In the genomic region with DNA sequence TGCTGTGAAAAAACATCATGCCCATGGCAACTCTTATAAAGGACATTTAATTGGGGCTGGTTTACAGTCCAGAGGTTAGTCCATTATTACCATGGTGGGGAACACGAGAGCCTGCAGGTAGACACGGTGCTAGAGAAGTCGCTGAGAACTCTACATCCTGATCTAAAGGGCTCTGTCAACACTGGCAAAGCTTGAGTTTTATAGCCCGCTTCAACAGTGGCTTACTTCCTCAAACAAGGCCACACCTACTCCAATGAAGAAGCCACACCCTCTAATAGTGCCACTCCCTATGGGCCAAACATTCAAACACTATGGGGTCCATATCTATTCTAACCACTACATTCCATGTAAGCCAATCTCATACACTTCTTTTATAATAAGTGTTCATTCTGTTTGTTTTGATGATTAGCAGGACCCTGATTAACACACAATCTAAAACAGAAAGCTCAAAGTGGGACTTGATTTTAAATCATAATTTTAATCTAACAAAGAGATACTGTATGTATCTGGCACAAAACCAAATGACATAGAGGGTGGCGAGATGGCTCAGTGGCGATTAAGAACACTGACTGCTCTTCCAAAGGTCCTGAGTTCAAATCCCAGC, we compare ENCODE assay signal across 17 mouse cellular contexts.
A peak's percentile ranks its signal among the peaks of the same experiment; 100 is the strongest.
DNase-seq lines count a peak whose midpoint lies in the region; ATAC-seq and TF ChIP-seq lines count a peak whose summit lies in the region.
"Had no signal": no experiment of that assay in that cellular context is flagged by ENCODE, and none has a peak within 500 bp of the region (broad histone marks: within the 10 kb centered on the region; RNA-seq: fewer than 3 reads in every experiment).

No protein-coding gene starts in this region.

- H3K9me3 ChIP-seq in liver, embryonic 15.5 days (replicated peaks), result no peaks in the 10 kb centered on the region
- H3K9me3 ChIP-seq in stomach, postnatal 0 days (ENCODE audit: control insufficient read depth, low read length), result no peaks in the 10 kb centered on the region
- H3K9me3 ChIP-seq: forebrain, embryonic 15.5 days; heart, embryonic 12.5 days; limb, embryonic 13.5 days; megakaryocyte, embryonic 14.5 days; neural tube, embryonic 15.5 days had no signal

- H3K4me2 ChIP-seq in liver, embryonic 15.5 days, result peak overlapping the region; percentile 40; the same call in 1 of the 2 replicates
- H3K4me2 ChIP-seq in stomach, postnatal 0 days (replicated peaks; ENCODE audit: low read depth), result no peak overlapping the region
- H3K4me2 ChIP-seq: forebrain, embryonic 15.5 days; heart, embryonic 12.5 days; limb, embryonic 13.5 days; neural tube, embryonic 15.5 days had no signal

- no peaks in the 10 kb centered on the region for H3K27me3 ChIP-seq in spleen, adult 2 months (ENCODE audit: control insufficient read depth, insufficient read depth, low read length)
- 0 out of 2 replicates have a peak, but pooled peaks cover 2% of the 10 kb centered on the region for H3K27me3 ChIP-seq in liver, embryonic 15.5 days
- no peaks in the 10 kb centered on the region for H3K27me3 ChIP-seq in stomach, postnatal 0 days (ENCODE audit: control insufficient read depth, insufficient read depth, low read length)
- no peaks in the 10 kb centered on the region for H3K27me3 ChIP-seq in kidney, adult 2 months (replicated peaks; ENCODE audit: control insufficient read depth, insufficient read depth, low read length)
- H3K27me3 ChIP-seq: forebrain, embryonic 15.5 days; heart, embryonic 12.5 days; limb, embryonic 13.5 days; megakaryocyte, embryonic 14.5 days; neural tube, embryonic 15.5 days had no signal

- ATAC-seq in common myeloid progenitor, adult 5-6 weeks (replicated peaks; ENCODE audit: low read depth, poor library complexity, severe bottlenecking), result peak; percentile 20
- no peak for ATAC-seq in liver, embryonic 15.5 days (ENCODE audit: insufficient read depth)
- ATAC-seq in stomach, postnatal 0 days (ENCODE audit: low FRiP score, low TSS enrichment), result no peak
- ATAC-seq: forebrain, embryonic 15.5 days; inflammation-experienced regulatory T-cells, adult 6 months had no signal

- H3K27ac ChIP-seq in spleen, adult 2 months (ENCODE audit: insufficient read depth, low read length), result peak overlapping the region; percentile 11; the same call in 1 of the 2 replicates
- H3K27ac ChIP-seq in liver, embryonic 15.5 days (replicated peaks), result peak overlapping the region; percentile 59
- no peak overlapping the region for H3K27ac ChIP-seq in stomach, postnatal 0 days (replicated peaks)
- H3K27ac ChIP-seq in kidney, adult 2 months (ENCODE audit: insufficient read depth, low read depth, low read length), result no peak overlapping the region
- H3K27ac ChIP-seq: forebrain, embryonic 15.5 days; limb, embryonic 13.5 days; neural tube, embryonic 15.5 days had no signal

- H3K4me1 ChIP-seq in spleen, adult 2 months (ENCODE audit: control insufficient read depth, insufficient read depth, insufficient read length), result peaks cover 16% of the 10 kb centered on the region; the same call in 1 of the 2 replicates
- peaks cover 54% of the 10 kb centered on the region for H3K4me1 ChIP-seq in liver, embryonic 15.5 days (replicated peaks)
- peaks cover 4% of the 10 kb centered on the region for H3K4me1 ChIP-seq in stomach, postnatal 0 days (replicated peaks; ENCODE audit: control insufficient read depth, insufficient read depth)
- peaks cover 2% of the 10 kb centered on the region; the same call in 1 of the 2 replicates for H3K4me1 ChIP-seq in kidney, adult 2 months (ENCODE audit: control insufficient read depth, insufficient read depth, low read length)

- no peak overlapping the region for H3K4me3 ChIP-seq in spleen, adult 2 months (ENCODE audit: extremely low read depth, insufficient read depth, insufficient read length)
- no peak overlapping the region for H3K4me3 ChIP-seq in liver, embryonic 15.5 days (replicated peaks)
- no peak overlapping the region for H3K4me3 ChIP-seq in stomach, postnatal 0 days (ENCODE audit: low read depth, low read length)
- no peak overlapping the region for H3K4me3 ChIP-seq in kidney, adult 2 months (ENCODE audit: insufficient read depth, low read depth, low read length)
- H3K4me3 ChIP-seq: forebrain, embryonic 15.5 days; heart, embryonic 12.5 days; limb, embryonic 13.5 days; megakaryocyte, embryonic 14.5 days; neural tube, embryonic 15.5 days had no signal

- H3K36me3 ChIP-seq in spleen, adult 2 months (ENCODE audit: control insufficient read depth, insufficient read depth, low read length), result no peaks in the 10 kb centered on the region
- H3K36me3 ChIP-seq in liver, embryonic 15.5 days (replicated peaks), result no peaks in the 10 kb centered on the region
- no peaks in the 10 kb centered on the region for H3K36me3 ChIP-seq in stomach, postnatal 0 days (ENCODE audit: control insufficient read depth, insufficient read depth, low read length)
- H3K36me3 ChIP-seq in kidney, adult 2 months (ENCODE audit: control insufficient read depth, insufficient read depth, low read length), result no peaks in the 10 kb centered on the region
- H3K36me3 ChIP-seq: forebrain, embryonic 15.5 days; heart, embryonic 12.5 days; limb, embryonic 13.5 days; neural tube, embryonic 15.5 days had no signal

- TF ChIP-seq CTCF in spleen, adult 2 months (IDR thresholded peaks at IDR 0.05; ENCODE audit: extremely low read depth, insufficient read depth, insufficient read length, insufficient replicate concordance), result no peak
- no peak for TF ChIP-seq CTCF in stomach, postnatal 0 days (IDR thresholded peaks at IDR 0.05; ENCODE audit: low read depth)
- TF ChIP-seq CTCF in kidney, adult 2 months (conservative IDR thresholded peaks at IDR 0.05; ENCODE audit: insufficient read depth, insufficient read length, low read depth, low read length), result no peak

- TF ChIP-seq POLR2A in spleen, adult 2 months (IDR thresholded peaks at IDR 0.05; ENCODE audit: low read depth, low read length), result no peak
- no peak for TF ChIP-seq POLR2A in kidney, adult 2 months (IDR thresholded peaks at IDR 0.05; ENCODE audit: low read depth, low read length)

- no peak for TF ChIP-seq EP300 in stomach, postnatal 0 days (optimal IDR thresholded peaks at IDR 0.05)

- no peak overlapping the region; the same call in 1 of the 2 replicates for H3K9ac ChIP-seq in liver, embryonic 15.5 days
- no peak overlapping the region for H3K9ac ChIP-seq in stomach, postnatal 0 days (ENCODE audit: low read length)
- H3K9ac ChIP-seq: forebrain, embryonic 15.5 days; heart, embryonic 12.5 days; limb, embryonic 13.5 days; neural tube, embryonic 15.5 days had no signal

- peak; percentile 38 to 41 for DNase-seq in spleen, adult 2 months (ENCODE audit: low read depth in 1 of 2, low spot score in 2 of 2)
- no peak for DNase-seq in spleen, adult 12 weeks (ENCODE audit: low spot score)
- DNase-seq in stomach, postnatal 0 days (ENCODE audit: low spot score), result peak; percentile 35
- no peak for DNase-seq in cerebellum, adult 8-10 months
- DNase-seq in kidney, postnatal 25 days, result no peak
- no peak for DNase-seq in kidney, adult 2 months
- DNase-seq: adrenal gland, adult 8-10 months; gastrocnemius, postnatal 10 days; kidney, postnatal 4 days had no signal

- 35% methylated on average over 6 of the region's 6 CpGs for WGBS in spleen, adult 2 months
- WGBS in liver, embryonic 15.5 days (ENCODE audit: insufficient replicate concordance), result 24% methylated on average over 6 of the region's 6 CpGs
- 61% methylated on average over 6 of the region's 6 CpGs for WGBS in stomach, postnatal 0 days
- 75% methylated on average over 6 of the region's 6 CpGs for WGBS in kidney, adult 2 months

Comparison
In these comparisons a context has a peak if more than half of its experiments do, and no peak if none do; other contexts are left out.
1. DNase-seq: peak in spleen, adult 2 months (2 of 2) and stomach, postnatal 0 days (single experiment); none in spleen, adult 12 weeks (single experiment), cerebellum, adult 8-10 months (single experiment), kidney, postnatal 25 days (0 of 2) and kidney, adult 2 months (single experiment).
2. H3K27ac ChIP-seq: peak in spleen, adult 2 months (single experiment) and liver, embryonic 15.5 days (single experiment); none in stomach, postnatal 0 days (single experiment) and kidney, adult 2 months (single experiment).